ENCODE assay signal across 15 mouse cellular contexts in the genomic region with DNA sequence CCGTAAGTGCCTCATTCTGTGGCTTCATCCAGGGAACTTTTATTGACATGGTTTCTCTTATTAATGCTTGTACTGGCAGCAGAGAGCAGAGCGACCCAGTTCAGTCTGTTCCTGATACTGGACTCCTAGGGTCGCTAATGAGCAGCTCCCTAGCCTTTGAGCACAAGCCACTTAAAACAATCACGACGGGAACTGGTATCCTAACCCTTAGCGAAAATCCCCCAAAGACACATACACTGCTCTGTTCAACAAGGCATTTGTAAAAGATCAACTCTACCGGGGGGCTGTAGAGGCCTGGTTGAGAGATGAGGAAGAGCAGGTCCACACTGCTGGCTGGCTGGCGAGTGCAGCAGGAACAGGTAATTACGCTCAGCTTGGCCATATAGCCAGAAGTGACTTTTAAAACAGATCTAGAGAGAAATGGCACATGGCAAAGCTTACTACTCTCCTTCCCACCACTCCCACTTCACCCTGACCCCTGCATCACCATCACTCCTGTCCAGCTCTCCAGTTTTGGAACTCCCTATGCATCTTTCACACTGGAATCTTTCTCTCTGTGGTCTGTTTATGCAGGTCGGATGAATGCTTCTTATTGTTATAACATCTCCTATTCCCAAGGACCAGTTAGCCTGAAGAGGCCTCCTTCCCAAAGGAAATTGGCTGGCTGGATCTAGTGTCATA.
DNase-seq lines count a peak whose midpoint lies in the region; ATAC-seq and TF ChIP-seq lines count a peak whose summit lies in the region.
"Had no signal": no experiment of that assay in that cellular context is flagged by ENCODE, and none has a peak within 500 bp of the region (broad histone marks: within the 10 kb centered on the region; RNA-seq: fewer than 3 reads in every experiment).

No protein-coding gene starts in this region.

- TF ChIP-seq POLR2A in kidney, adult 2 months (IDR thresholded peaks at IDR 0.05; ENCODE audit: low read depth, low read length): no peak

- no peaks in the 10 kb centered on the region for H3K36me3 ChIP-seq in kidney, embryonic 16.5 days (ENCODE audit: insufficient read depth, low read length)
- H3K36me3 ChIP-seq in kidney, adult 2 months (ENCODE audit: control insufficient read depth, insufficient read depth, low read length): no peaks in the 10 kb centered on the region
- no peaks in the 10 kb centered on the region for H3K36me3 ChIP-seq in forebrain, embryonic 11.5 days (ENCODE audit: control insufficient read depth, insufficient read depth, low read length)
- no peaks in the 10 kb centered on the region for H3K36me3 ChIP-seq in limb, embryonic 10.5 days
- H3K36me3 ChIP-seq in neural tube, embryonic 14.5 days (ENCODE audit: control insufficient read depth, insufficient read depth, low read length): no peaks in the 10 kb centered on the region

- no peaks in the 10 kb centered on the region for H3K9me3 ChIP-seq in kidney, embryonic 16.5 days (ENCODE audit: low read length)
- H3K9me3 ChIP-seq in forebrain, embryonic 11.5 days (ENCODE audit: control insufficient read depth, low read length): no peaks in the 10 kb centered on the region
- no peaks in the 10 kb centered on the region for H3K9me3 ChIP-seq in limb, embryonic 10.5 days (replicated peaks)
- H3K9me3 ChIP-seq in neural tube, embryonic 14.5 days (ENCODE audit: control insufficient read depth, low read length): no peaks in the 10 kb centered on the region
- H3K9me3 ChIP-seq: megakaryocyte, embryonic 14.5 days had no signal

- H3K9ac ChIP-seq in kidney, embryonic 16.5 days (replicated peaks; ENCODE audit: low read length): 0 out of 2 replicates have a peak overlapping the region, but pooled peaks have one; percentile 31
- no peak overlapping the region for H3K9ac ChIP-seq in forebrain, embryonic 11.5 days (ENCODE audit: low read length)
- no peak overlapping the region for H3K9ac ChIP-seq in neural tube, embryonic 14.5 days (replicated peaks; ENCODE audit: low read depth, low read length)
- H3K9ac ChIP-seq: liver, embryonic 14.5 days had no signal

- peak overlapping the region; percentile 16; the same call in 1 of the 2 replicates for H3K4me2 ChIP-seq in kidney, embryonic 16.5 days (replicated peaks; ENCODE audit: low read depth, low read length)
- H3K4me2 ChIP-seq in forebrain, embryonic 11.5 days (ENCODE audit: low read depth, low read length, severe bottlenecking): peak overlapping the region; percentile 0; the same call in 1 of the 2 replicates
- no peak overlapping the region for H3K4me2 ChIP-seq in neural tube, embryonic 14.5 days (ENCODE audit: low read depth, low read length)

- WGBS in kidney, embryonic 16.5 days: 25% methylated on average over 10 of the region's 10 CpGs
- 31% methylated on average over 10 of the region's 10 CpGs for WGBS in kidney, adult 2 months
- 19% methylated on average over 10 of the region's 10 CpGs for WGBS in forebrain, embryonic 11.5 days
- WGBS in limb, embryonic 10.5 days: 28% methylated on average over 10 of the region's 10 CpGs
- WGBS in neural tube, embryonic 14.5 days: 41% methylated on average over 10 of the region's 10 CpGs

- no peak overlapping the region for H3K4me3 ChIP-seq in kidney, embryonic 16.5 days (ENCODE audit: low read length)
- H3K4me3 ChIP-seq in kidney, adult 2 months (ENCODE audit: insufficient read depth, low read depth, low read length): no peak overlapping the region
- H3K4me3 ChIP-seq in forebrain, embryonic 11.5 days (ENCODE audit: low read depth, low read length): no peak overlapping the region
- no peak overlapping the region for H3K4me3 ChIP-seq in limb, embryonic 10.5 days
- no peak overlapping the region for H3K4me3 ChIP-seq in neural tube, embryonic 14.5 days (ENCODE audit: low read depth, low read length)
- H3K4me3 ChIP-seq: megakaryocyte, embryonic 14.5 days had no signal

- ATAC-seq in kidney, embryonic 16.5 days (ENCODE audit: low FRiP score, low TSS enrichment): peak; percentile 66
- ATAC-seq in forebrain, embryonic 11.5 days (replicated peaks; ENCODE audit: low FRiP score): peak; percentile 57
- ATAC-seq in neural tube, embryonic 14.5 days (ENCODE audit: low read depth): peak; percentile 62
- ATAC-seq in megakaryocyte progenitor cell, adult 5-6 weeks (replicated peaks; ENCODE audit: poor library complexity): no peak

- no peak for DNase-seq in kidney, adult 2 months
- DNase-seq in forebrain, embryonic 11.5 days (ENCODE audit: low spot score): peak; percentile 64
- DNase-seq in limb, embryonic 10.5 days (ENCODE audit: low spot score): peak; percentile 54
- no peak for DNase-seq in spleen, postnatal 14 days (ENCODE audit: low spot score in 2 of 2)
- no peak for DNase-seq in adipocyte (ENCODE audit: low spot score)
- DNase-seq: B cell, adult 2 months; cerebellum, adult 11-12 months; heart, postnatal 10 days; kidney, adult 18-20 months; layer of hippocampus, postnatal 36 days had no signal

- TF ChIP-seq CTCF in kidney, adult 2 months (conservative IDR thresholded peaks at IDR 0.05; ENCODE audit: insufficient read depth, insufficient read length, low read depth, low read length): no peak

- peak overlapping the region; percentile 68 for H3K27ac ChIP-seq in kidney, embryonic 16.5 days (ENCODE audit: low read length)
- no peak overlapping the region for H3K27ac ChIP-seq in kidney, adult 2 months (ENCODE audit: insufficient read depth, low read depth, low read length)
- peak overlapping the region; percentile 42; the same call in 1 of the 2 replicates for H3K27ac ChIP-seq in forebrain, embryonic 11.5 days (ENCODE audit: low read depth, low read length)
- H3K27ac ChIP-seq in limb, embryonic 10.5 days: peak overlapping the region; percentile 69
- no peak overlapping the region for H3K27ac ChIP-seq in neural tube, embryonic 14.5 days (ENCODE audit: low read depth, low read length)
- H3K27ac ChIP-seq: liver, embryonic 14.5 days had no signal

- no peaks in the 10 kb centered on the region for H3K27me3 ChIP-seq in kidney, embryonic 16.5 days (ENCODE audit: insufficient read depth, low read length)
- no peaks in the 10 kb centered on the region for H3K27me3 ChIP-seq in kidney, adult 2 months (replicated peaks; ENCODE audit: control insufficient read depth, insufficient read depth, low read length)
- H3K27me3 ChIP-seq in forebrain, embryonic 11.5 days (ENCODE audit: control insufficient read depth, insufficient read depth, low read length): no peaks in the 10 kb centered on the region
- H3K27me3 ChIP-seq in limb, embryonic 10.5 days (ENCODE audit: low read depth, poor library complexity, severe bottlenecking): no peaks in the 10 kb centered on the region
- H3K27me3 ChIP-seq in neural tube, embryonic 14.5 days (ENCODE audit: control insufficient read depth, insufficient read depth, low read length): no peaks in the 10 kb centered on the region
- H3K27me3 ChIP-seq: megakaryocyte, embryonic 14.5 days had no signal

- H3K4me1 ChIP-seq in kidney, embryonic 16.5 days (ENCODE audit: insufficient read depth, low read length): peaks cover 13% of the 10 kb centered on the region; the same call in 1 of the 2 replicates
- no peaks in the 10 kb centered on the region for H3K4me1 ChIP-seq in kidney, adult 2 months (ENCODE audit: control insufficient read depth, insufficient read depth, low read length)
- peaks cover 3% of the 10 kb centered on the region; the same call in 1 of the 2 replicates for H3K4me1 ChIP-seq in forebrain, embryonic 11.5 days (replicated peaks; ENCODE audit: control insufficient read depth, insufficient read depth, low read length)
- H3K4me1 ChIP-seq in limb, embryonic 10.5 days: peaks cover 32% of the 10 kb centered on the region
- H3K4me1 ChIP-seq in neural tube, embryonic 14.5 days (ENCODE audit: control insufficient read depth, insufficient read depth, low read length): no peaks in the 10 kb centered on the region
- H3K4me1 ChIP-seq: megakaryocyte, embryonic 14.5 days had no signal

Comparison
In these comparisons a context has a peak if more than half of its experiments do, and no peak if none do; other contexts are left out.
1. H3K27ac ChIP-seq: peak in kidney, embryonic 16.5 days (single experiment), forebrain, embryonic 11.5 days (single experiment) and limb, embryonic 10.5 days (single experiment); none in kidney, adult 2 months (single experiment) and neural tube, embryonic 14.5 days (single experiment).
2. DNase-seq: peak in forebrain, embryonic 11.5 days (single experiment) and limb, embryonic 10.5 days (single experiment); none in kidney, adult 2 months (single experiment), spleen, postnatal 14 days (0 of 2) and adipocyte (single experiment).